Mouse (Mus musculus) embryonic fibroblast, embryonic 13.5 days (primary cell): ENCODE measurements around the gene Prkaca.

ENCODE experiments used
- CTCF ChIP-seq: IDR thresholded peaks from 2 replicates; pipeline ENCODE4 v1.5.1; 2011; ENCODE audit warnings: mild to moderate bottlenecking, control low read depth, low read length, moderate library complexity, borderline replicate concordance; ENCODE audit not compliant: insufficient read depth
- POLR2A ChIP-seq: IDR thresholded peaks from 2 replicates; pipeline ENCODE4 v1.6.1; 2011; ENCODE audit warnings: low read depth, mild to moderate bottlenecking, control low read depth, low read length, moderate library complexity

DNA sequence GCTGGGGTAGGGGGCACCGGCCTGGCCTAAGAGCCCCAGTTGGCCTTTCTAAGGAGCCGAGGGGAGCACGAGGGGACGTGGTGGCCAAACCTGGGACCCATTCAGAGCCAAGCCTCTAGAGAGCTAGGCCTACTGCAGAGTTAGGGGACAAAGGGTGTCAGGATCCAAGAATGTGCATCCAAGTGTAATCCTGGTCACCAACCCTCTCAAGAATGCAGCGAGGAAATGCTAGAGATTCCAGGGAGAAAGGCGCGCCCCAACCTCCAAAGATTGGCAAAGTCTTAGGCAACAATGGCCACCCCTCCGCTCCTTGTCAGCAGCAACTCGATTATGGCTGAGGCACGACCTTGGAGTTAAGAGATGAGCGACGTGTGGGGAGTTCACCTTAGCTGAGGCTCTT lies 48.8 kb downstream of the Prkaca start:
- TF ChIP-seq CTCF (no peak), POLR2A (no peak)
